Mouse (Mus musculus): ENCODE results near the gene Abl2.

The Abl2 gene

GRCm38 (mm10) chr1:156581149-156581548 is 22.6 kb downstream of the Abl2 start:
- in situ Hi-C loops (cut with MboI; ENCODE audit: unreplicated experiment in 2 of 2) = no loop called here

- in situ Hi-C loops (cut with MboI; ENCODE audit: unreplicated experiment in 2 of 2) = no loop called here
Observed at GRCm38 (mm10) chr1:156584175-156584574, 25.6 kb downstream of the Abl2 start.

- in situ Hi-C loops (cut with MboI; ENCODE audit: unreplicated experiment in 2 of 2) = no loop called here
Observed at GRCm38 (mm10) chr1:156585512-156585911, 26.9 kb downstream of the Abl2 start.

GRCm38 (mm10) chr1:156589811-156590305 is 31.3 kb downstream of the Abl2 start:
- in situ Hi-C loops (cut with MboI; ENCODE audit: unreplicated experiment in 2 of 2) = no loop called here

GRCm38 (mm10) chr1:156590357-156590756 is 31.8 kb downstream of the Abl2 start:
- in situ Hi-C loops (cut with MboI; ENCODE audit: unreplicated experiment in 2 of 2) = no loop called here

- in situ Hi-C loops (cut with MboI; ENCODE audit: unreplicated experiment in 2 of 2) = no loop called here
Observed at GRCm38 (mm10) chr1:156593267-156593666, 34.7 kb downstream of the Abl2 start.

GRCm38 (mm10) chr1:156597089-156597488 is 38.5 kb downstream of the Abl2 start:
- in situ Hi-C loops (cut with MboI; ENCODE audit: unreplicated experiment in 2 of 2) = no loop called here

- in situ Hi-C loops (cut with MboI; ENCODE audit: unreplicated experiment in 2 of 2) = loop anchor here in 1 of 2 experiments (25.0 kb wide), 1 partner anchor 1040 kb away; the partner anchor contains the start of gene Acbd6
Observed at GRCm38 (mm10) chr1:156602545-156602944, 44.0 kb downstream of the Abl2 start.

GRCm38 (mm10) chr1:156605094-156605866 is 46.7 kb downstream of the Abl2 start:
- in situ Hi-C loops (cut with MboI; ENCODE audit: unreplicated experiment in 2 of 2) = loop anchor here in 1 of 2 experiments (25.0 kb wide), 1 partner anchor 1043 kb away; the partner anchor contains the start of gene Acbd6

GRCm38 (mm10) chr1:156605940-156606339 is 47.4 kb downstream of the Abl2 start:
- in situ Hi-C loops (cut with MboI; ENCODE audit: unreplicated experiment in 2 of 2) = loop anchor here in 1 of 2 experiments (25.0 kb wide), 1 partner anchor 1044 kb away; the partner anchor contains the start of gene Acbd6

- in situ Hi-C loops (cut with MboI; ENCODE audit: unreplicated experiment in 2 of 2) = loop anchor here in 1 of 2 experiments (25.0 kb wide), 1 partner anchor 1046 kb away; the partner anchor contains the start of gene Acbd6
Observed at GRCm38 (mm10) chr1:156608496-156608895, 49.9 kb downstream of the Abl2 start.

GRCm38 (mm10) chr1:156610257-156610656 is 51.7 kb downstream of the Abl2 start:
- in situ Hi-C loops (cut with MboI; ENCODE audit: unreplicated experiment in 2 of 2) = loop anchor here in 1 of 2 experiments (25.0 kb wide), 1 partner anchor 1048 kb away; the partner anchor contains the start of gene Acbd6

GRCm38 (mm10) chr1:156613855-156614530 is 55.4 kb downstream of the Abl2 start:
- in situ Hi-C loops (cut with MboI; ENCODE audit: unreplicated experiment in 2 of 2) = loop anchor here in 1 of 2 experiments (25.0 kb wide), 1 partner anchor 1052 kb away; the partner anchor contains the start of gene Acbd6

GRCm38 (mm10) chr1:156614710-156615109 is 56.1 kb downstream of the Abl2 start:
- in situ Hi-C loops (cut with MboI; ENCODE audit: unreplicated experiment in 2 of 2) = loop anchor here in 1 of 2 experiments (5.0 to 25.0 kb wide), 2 partner anchors 103 to 1052 kb away; partner anchors contain the start of genes Acbd6 and Fam20b

- in situ Hi-C loops (cut with MboI; ENCODE audit: unreplicated experiment in 2 of 2) = loop anchor here in 1 of 2 experiments (5.0 to 25.0 kb wide), 2 partner anchors 102 to 1053 kb away; partner anchors contain the start of genes Acbd6 and Fam20b
Observed at GRCm38 (mm10) chr1:156615381-156616133, 57.0 kb downstream of the Abl2 start.

- in situ Hi-C loops (cut with MboI; ENCODE audit: unreplicated experiment in 2 of 2) = loop anchor here in 1 of 2 experiments (5.0 to 25.0 kb wide), 2 partner anchors 100 to 1055 kb away; partner anchors contain the start of genes Acbd6 and Fam20b
Observed at GRCm38 (mm10) chr1:156616989-156617598, 58.5 kb downstream of the Abl2 start.

- in situ Hi-C loops (cut with MboI; ENCODE audit: unreplicated experiment in 2 of 2) = loop anchor here in 1 of 2 experiments (5.0 to 25.0 kb wide), 2 partner anchors 99 to 1056 kb away; partner anchors contain the start of genes Acbd6 and Fam20b
Observed at GRCm38 (mm10) chr1:156617811-156618210, 59.2 kb downstream of the Abl2 start.

- in situ Hi-C loops (cut with MboI; ENCODE audit: unreplicated experiment in 2 of 2) = loop anchor here in 1 of 2 experiments (25.0 kb wide), 1 partner anchor 1058 kb away; the partner anchor contains the start of gene Acbd6
Observed at GRCm38 (mm10) chr1:156620292-156620909, 61.8 kb downstream of the Abl2 start.

- in situ Hi-C loops (cut with MboI; ENCODE audit: unreplicated experiment in 2 of 2) = loop anchor here in 1 of 2 experiments (25.0 kb wide), 1 partner anchor 1059 kb away; the partner anchor contains the start of gene Acbd6
Observed at GRCm38 (mm10) chr1:156620951-156621350, 62.4 kb downstream of the Abl2 start.
